Mouse (Mus musculus) cerebellum, adult 2 months (tissue): ENCODE measurements around the gene Ryr2.

Experiments used
- CTCF ChIP-seq: fragments of 200-500 bp; IDR thresholded peaks from 2 replicates; pipeline ENCODE4 v1.5.1; 2011; ENCODE audit warnings: low read depth, mild to moderate bottlenecking, control low read depth, low read length, moderate library complexity, borderline replicate concordance; ENCODE audit not compliant: insufficient read depth
- POLR2A ChIP-seq: fragments of 200-500 bp; IDR thresholded peaks from 2 replicates; pipeline ENCODE4 v1.6.1; 2011; ENCODE audit warnings: low read length, control low read depth, borderline replicate concordance; ENCODE audit not compliant: insufficient read depth

GRCm38 (mm10) chr13:11868979-11869378 lies 237.8 kb downstream of the Ryr2 start:
- TF ChIP-seq CTCF (no peak), POLR2A (no peak)
